Mouse (Mus musculus) liver, embryonic 15.5 days (tissue): Measurements from ENCODE around the gene Casc1. TPM values are rescaled to one million over a fixed set of nuclear protein-coding genes. Genes with fewer than 3 reads are reported as not detected.

Experiments used
- ATAC-seq: fragments of 200-750 bp; cut with Nextera tagmentation; 2 replicates; pipeline ENCODE4 v1.8.0; 2017; ENCODE audit warnings: moderate number of reproducible peaks, mild to moderate bottlenecking, moderate library complexity; ENCODE audit not compliant: insufficient read depth
- H3K27ac ChIP-seq: fragments of 300-500 bp; sonication (generic); replicated peaks from 2 replicates; pipeline ENCODE4 v1.5.1; 2015; ENCODE audit warnings: mild to moderate bottlenecking, inconsistent platforms
- H3K27me3 ChIP-seq: fragments of 300-500 bp; sonication (generic); 2 replicates; pipeline ENCODE4 v1.6.1; 2015; ENCODE audit warnings: mild to moderate bottlenecking, inconsistent platforms
- H3K36me3 ChIP-seq: fragments of 300-500 bp; sonication (generic); replicated peaks from 2 replicates; pipeline ENCODE4 v1.6.1; 2015; ENCODE audit warnings: moderate library complexity, mild to moderate bottlenecking, inconsistent platforms
- H3K4me1 ChIP-seq: fragments of 300-500 bp; sonication (generic); replicated peaks from 2 replicates; pipeline ENCODE4 v1.6.1; 2015; ENCODE audit warnings: inconsistent platforms
- H3K4me2 ChIP-seq: fragments of 300-500 bp; sonication (generic); 2 replicates; pipeline ENCODE4 v1.6.1; 2015; ENCODE audit warnings: moderate library complexity, mild to moderate bottlenecking, inconsistent platforms
- H3K4me3 ChIP-seq: fragments of 300-500 bp; sonication (generic); replicated peaks from 2 replicates; pipeline ENCODE4 v1.5.1; 2015; ENCODE audit warnings: mild to moderate bottlenecking, inconsistent platforms
- H3K9ac ChIP-seq: fragments of 300-500 bp; sonication (generic); 2 replicates; pipeline ENCODE4 v1.6.1; 2015; ENCODE audit warnings: moderate library complexity, mild to moderate bottlenecking, inconsistent platforms
- H3K9me3 ChIP-seq: fragments of 300-500 bp; sonication (generic); replicated peaks from 2 replicates; pipeline ENCODE4 v1.6.1; 2016; ENCODE audit warnings: inconsistent platforms
- WGBS: fragments of 180-500 bp; shearing (Covaris S2); methylation state at CpG from one replicate; pipeline ENCODE4 v1.1.7; 2015; ENCODE audit warnings: mixed read lengths; ENCODE audit not compliant: insufficient replicate concordance; 5-methylcytosine and 5-hydroxymethylcytosine counted together
- polyA plus RNA-seq: library from polyadenylated mRNA; unstranded; fragments of >200 nt; fragmentation: Nextera tagmentation; extraction: Ambion mirVana; gene quantifications from 2 replicates; pipeline ENCODE4 v1.2.1, GENCODE M21; 2015

Casc1 gene
- polyA plus RNA-seq, 1 experiment from 2014 or later = 0.10 TPM

- no peak overlapping the region for H3K4me3 ChIP-seq
- H3K9me3 ChIP-seq = no peaks in the 10 kb centered on the region
- H3K27ac ChIP-seq = no peak overlapping the region
- no peak overlapping the region for H3K4me2 ChIP-seq
- H3K27me3 ChIP-seq = no peaks in the 10 kb centered on the region
- WGBS = 79% methylated on average over 14 of the region's 14 CpGs
- H3K9ac ChIP-seq = no peak overlapping the region
- no peak for ATAC-seq
- no peaks in the 10 kb centered on the region for H3K36me3 ChIP-seq
- 0 out of 2 replicates have a peak, but pooled peaks cover 4% of the 10 kb centered on the region for H3K4me1 ChIP-seq
Measured at GRCm38 (mm10) chr6:145171892-145172606, 38.8 kb downstream of the Casc1 start.

- Histone ChIP-seq H3K4me1 (no peaks in the 10 kb centered on the region), H3K4me3 (no peak overlapping the region), H3K9ac (no peak overlapping the region), H3K27me3 (no peaks in the 10 kb centered on the region), H3K36me3 (no peaks in the 10 kb centered on the region), H3K4me2 (no peak overlapping the region), H3K27ac (no peak overlapping the region), H3K9me3 (no peaks in the 10 kb centered on the region)
- no peak for ATAC-seq
- WGBS = 64% methylated on average over 5 of the region's 5 CpGs
Measured at GRCm38 (mm10) chr6:145160581-145160980, 50.2 kb downstream of the Casc1 start.

- Histone ChIP-seq H3K27me3 (no peaks in the 10 kb centered on the region), H3K36me3 (no peaks in the 10 kb centered on the region), H3K4me3 (no peak overlapping the region), H3K4me2 (no peak overlapping the region), H3K4me1 (no peaks in the 10 kb centered on the region), H3K9ac (no peak overlapping the region), H3K9me3 (no peaks in the 10 kb centered on the region), H3K27ac (no peak overlapping the region)
- 48% methylated on average over 4 of the region's 4 CpGs for WGBS
- ATAC-seq = no peak
Measured at GRCm38 (mm10) chr6:145158619-145159018, 52.2 kb downstream of the Casc1 start.

- peak; percentile 49 for ATAC-seq
- H3K4me1 ChIP-seq = no peaks in the 10 kb centered on the region; the same call in 1 of the 2 replicates
- H3K27me3 ChIP-seq = no peaks in the 10 kb centered on the region
- no peak overlapping the region for H3K9ac ChIP-seq
- H3K27ac ChIP-seq = no peak overlapping the region
- H3K36me3 ChIP-seq = no peaks in the 10 kb centered on the region
- H3K9me3 ChIP-seq = no peaks in the 10 kb centered on the region
- H3K4me2 ChIP-seq = no peak overlapping the region
- WGBS = 22% methylated on average over 9 of the region's 9 CpGs
- no peak overlapping the region for H3K4me3 ChIP-seq
Measured at GRCm38 (mm10) chr6:145149054-145149453, 61.8 kb downstream of the Casc1 start.

- Histone ChIP-seq H3K27ac (no peak overlapping the region), H3K36me3 (no peaks in the 10 kb centered on the region), H3K9me3 (no peaks in the 10 kb centered on the region), H3K27me3 (no peaks in the 10 kb centered on the region), H3K9ac (no peak overlapping the region), H3K4me3 (no peak overlapping the region), H3K4me2 (no peak overlapping the region), H3K4me1 (no peaks in the 10 kb centered on the region; the same call in 1 of the 2 replicates)
- 78% methylated on average over 16 of the region's 16 CpGs for WGBS
- ATAC-seq = no peak
Measured at GRCm38 (mm10) chr6:145147716-145148115, 63.1 kb downstream of the Casc1 start.

DNA sequence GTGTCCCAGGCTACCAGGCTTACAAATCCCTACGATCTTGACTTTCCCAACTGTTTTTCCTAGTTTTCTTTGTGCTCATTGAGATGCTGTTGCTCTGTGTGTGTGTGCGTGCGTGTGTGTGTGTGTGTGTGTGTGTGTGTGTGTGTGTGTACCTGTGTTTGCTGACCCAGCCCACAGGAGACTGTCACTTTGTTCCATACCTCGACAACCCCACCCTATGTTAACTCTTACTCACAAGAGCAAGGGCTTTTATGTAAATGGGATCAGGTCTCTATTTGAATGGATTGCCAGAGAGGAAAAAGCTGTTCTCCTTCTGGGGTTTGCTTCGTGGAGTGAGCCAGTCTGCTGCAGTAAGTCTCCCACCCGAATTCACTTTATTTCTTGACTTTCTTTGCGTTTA, 65.6 kb downstream of the Casc1 start:
- Histone ChIP-seq H3K27ac (no peak overlapping the region), H3K27me3 (no peaks in the 10 kb centered on the region), H3K4me1 (peaks cover 13% of the 10 kb centered on the region; the same call in 1 of the 2 replicates), H3K36me3 (no peaks in the 10 kb centered on the region), H3K9ac (no peak overlapping the region), H3K4me3 (no peak overlapping the region), H3K4me2 (no peak overlapping the region), H3K9me3 (no peaks in the 10 kb centered on the region)
- 56% methylated on average over 7 of the region's 7 CpGs for WGBS
- no peak for ATAC-seq

- H3K4me3 ChIP-seq = no peak overlapping the region
- H3K4me1 ChIP-seq = 0 out of 2 replicates have a peak, but pooled peaks cover 16% of the 10 kb centered on the region
- H3K27me3 ChIP-seq = no peaks in the 10 kb centered on the region
- no peak overlapping the region for H3K4me2 ChIP-seq
- WGBS = 76% methylated on average over 12 of the region's 12 CpGs
- no peak for ATAC-seq
- H3K27ac ChIP-seq = no peak overlapping the region
- H3K9ac ChIP-seq = no peak overlapping the region
- H3K36me3 ChIP-seq = no peaks in the 10 kb centered on the region
- H3K9me3 ChIP-seq = no peaks in the 10 kb centered on the region
Measured at GRCm38 (mm10) chr6:145141827-145142226, 69.0 kb downstream of the Casc1 start.

DNA sequence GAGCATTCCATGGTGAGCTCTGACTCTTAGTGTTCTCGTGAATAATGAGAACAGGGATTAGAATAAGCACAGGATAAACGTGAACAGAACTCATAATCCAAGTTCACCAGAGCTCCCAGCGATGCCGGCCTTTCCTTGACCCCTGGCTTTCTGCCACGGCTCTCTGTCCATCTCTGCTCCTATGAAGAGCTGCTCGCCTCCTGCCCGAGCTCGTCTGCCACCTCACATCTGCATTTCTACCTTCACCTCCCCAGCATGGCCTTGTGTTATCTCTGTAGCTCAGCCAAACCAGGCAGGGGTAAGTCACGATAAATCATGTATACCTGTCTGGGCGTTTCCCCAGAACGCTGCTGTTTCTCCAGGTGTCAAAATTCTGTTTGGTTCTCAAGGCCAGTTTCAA, 70.1 kb downstream of the Casc1 start:
- Histone ChIP-seq H3K4me1 (peaks cover 21% of the 10 kb centered on the region; the same call in 1 of the 2 replicates), H3K4me3 (no peak overlapping the region), H3K9me3 (no peaks in the 10 kb centered on the region), H3K4me2 (no peak overlapping the region), H3K9ac (no peak overlapping the region), H3K36me3 (no peaks in the 10 kb centered on the region), H3K27me3 (no peaks in the 10 kb centered on the region), H3K27ac (peak overlapping the region; percentile 59; the same call in 1 of the 2 replicates)
- WGBS = 58% methylated on average over 11 of the region's 11 CpGs
- no peak for ATAC-seq

DNA sequence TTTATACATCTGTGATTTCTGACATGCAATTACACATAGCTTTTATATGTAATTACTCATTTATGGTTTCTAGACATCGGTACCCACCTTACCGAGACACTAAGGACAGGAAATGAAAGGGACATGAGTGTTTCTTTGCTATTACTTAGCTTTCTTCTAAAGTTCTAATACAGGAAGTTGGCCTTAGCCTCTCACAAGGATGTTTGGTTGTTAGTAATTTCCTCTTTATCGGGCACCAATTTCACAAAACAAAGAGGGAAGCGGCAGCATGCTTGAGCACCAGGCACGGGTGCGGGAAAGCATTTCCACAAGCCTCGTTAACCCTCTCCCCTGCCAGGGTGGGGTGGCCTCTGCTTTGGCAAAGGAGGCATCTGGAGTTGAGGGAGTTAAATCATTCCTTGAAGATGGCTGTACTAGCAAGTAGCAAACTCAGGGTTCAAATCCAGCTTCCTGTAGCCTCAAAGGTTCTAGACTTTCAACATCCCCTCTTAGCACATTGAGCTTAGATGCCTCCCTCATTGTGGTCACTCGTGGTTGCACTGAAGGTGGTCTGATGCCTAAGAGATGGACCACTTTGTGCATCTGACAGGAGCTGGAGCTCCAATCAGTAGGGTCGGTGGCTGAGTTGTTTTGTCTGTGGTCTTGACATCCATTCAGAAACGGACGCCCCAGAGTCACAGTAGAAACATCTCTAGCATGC, 70.9 kb downstream of the Casc1 start:
- no peak overlapping the region for H3K9ac ChIP-seq
- no peak overlapping the region for H3K4me2 ChIP-seq
- H3K4me3 ChIP-seq = no peak overlapping the region
- H3K4me1 ChIP-seq = peaks cover 24% of the 10 kb centered on the region; the same call in 1 of the 2 replicates
- H3K9me3 ChIP-seq = no peaks in the 10 kb centered on the region
- ATAC-seq = no peak
- no peaks in the 10 kb centered on the region for H3K36me3 ChIP-seq
- H3K27ac ChIP-seq = peak overlapping the region; percentile 59
- H3K27me3 ChIP-seq = no peaks in the 10 kb centered on the region
- 45% methylated on average over 11 of the region's 11 CpGs for WGBS

DNA sequence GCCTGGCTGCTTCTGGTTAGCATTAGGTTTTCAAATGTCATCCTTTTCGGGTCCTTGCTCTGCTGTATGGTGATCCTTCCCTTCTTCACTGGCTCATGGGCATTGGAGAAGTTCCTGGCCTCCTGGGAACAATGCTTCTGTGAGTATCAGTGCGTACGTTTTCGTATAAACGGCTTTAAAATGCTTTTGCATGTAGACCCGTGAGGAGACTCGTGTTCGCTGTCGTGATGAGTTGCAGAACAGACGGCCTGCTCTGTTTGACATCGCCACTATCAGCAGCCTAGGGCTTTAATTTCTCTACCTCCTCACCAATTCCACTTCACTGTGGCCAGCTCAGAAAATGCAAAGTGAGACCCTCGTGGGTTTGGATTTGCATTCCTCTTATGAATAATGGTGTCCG, 71.6 kb downstream of the Casc1 start:
- Histone ChIP-seq H3K9me3 (no peaks in the 10 kb centered on the region), H3K4me2 (no peak overlapping the region), H3K27ac (no peak overlapping the region), H3K4me1 (peaks cover 24% of the 10 kb centered on the region; the same call in 1 of the 2 replicates), H3K27me3 (no peaks in the 10 kb centered on the region), H3K4me3 (no peak overlapping the region), H3K9ac (no peak overlapping the region), H3K36me3 (no peaks in the 10 kb centered on the region)
- 77% methylated on average over 13 of the region's 13 CpGs for WGBS
- ATAC-seq = no peak

DNA sequence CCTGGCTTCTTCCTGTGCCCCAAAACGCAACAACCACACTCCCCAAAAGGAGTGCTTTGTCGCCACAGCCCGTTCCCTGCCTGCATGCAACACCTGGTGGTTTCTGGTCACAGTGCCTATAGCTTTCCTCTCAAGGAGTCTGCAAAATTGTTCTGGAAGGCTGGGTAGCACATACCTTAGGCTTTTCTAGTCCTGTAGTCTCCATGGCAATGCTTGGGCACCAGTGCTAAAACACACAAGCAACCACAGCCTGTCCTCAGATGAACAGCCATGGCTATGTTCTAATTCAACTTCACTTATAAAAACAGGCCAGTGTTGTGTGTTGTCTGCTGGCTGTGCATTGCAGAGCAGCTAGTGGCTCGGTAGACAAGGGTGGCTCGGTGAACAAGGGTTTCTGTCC, 74.0 kb downstream of the Casc1 start:
- no peaks in the 10 kb centered on the region for H3K36me3 ChIP-seq
- H3K4me1 ChIP-seq = peaks cover 24% of the 10 kb centered on the region; the same call in 1 of the 2 replicates
- H3K27ac ChIP-seq = no peak overlapping the region
- no peak overlapping the region for H3K4me3 ChIP-seq
- no peak for ATAC-seq
- 80% methylated on average over 5 of the region's 5 CpGs for WGBS
- H3K4me2 ChIP-seq = no peak overlapping the region
- H3K9ac ChIP-seq = no peak overlapping the region
- no peaks in the 10 kb centered on the region for H3K27me3 ChIP-seq
- H3K9me3 ChIP-seq = no peaks in the 10 kb centered on the region
